Mouse (Mus musculus): ENCODE data around the gene Acin1.
A peak's percentile ranks its signal among the peaks of the same experiment; 100 is the strongest.

The Acin1 gene

DNA sequence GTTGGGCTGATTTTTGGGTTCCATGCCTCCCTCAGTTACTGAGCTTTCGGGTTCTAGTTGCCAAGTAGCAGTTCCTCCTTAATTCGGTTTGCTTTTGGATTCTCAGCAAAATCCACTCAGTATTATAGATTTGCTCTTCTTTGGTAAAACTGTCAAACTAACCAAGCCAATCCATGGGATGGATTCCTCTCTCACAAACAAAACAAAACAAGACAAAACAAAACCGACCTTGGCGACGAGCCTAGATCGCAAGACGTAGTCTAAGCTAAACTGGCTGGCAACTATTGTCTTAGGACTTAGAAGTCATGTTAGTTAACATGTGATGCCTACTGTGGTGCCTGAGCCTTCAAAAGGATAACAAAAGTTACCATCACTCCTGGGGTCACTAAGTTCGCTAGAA is 83.0 kb downstream of the Acin1 start:
- no peak for DNase-seq

DNA sequence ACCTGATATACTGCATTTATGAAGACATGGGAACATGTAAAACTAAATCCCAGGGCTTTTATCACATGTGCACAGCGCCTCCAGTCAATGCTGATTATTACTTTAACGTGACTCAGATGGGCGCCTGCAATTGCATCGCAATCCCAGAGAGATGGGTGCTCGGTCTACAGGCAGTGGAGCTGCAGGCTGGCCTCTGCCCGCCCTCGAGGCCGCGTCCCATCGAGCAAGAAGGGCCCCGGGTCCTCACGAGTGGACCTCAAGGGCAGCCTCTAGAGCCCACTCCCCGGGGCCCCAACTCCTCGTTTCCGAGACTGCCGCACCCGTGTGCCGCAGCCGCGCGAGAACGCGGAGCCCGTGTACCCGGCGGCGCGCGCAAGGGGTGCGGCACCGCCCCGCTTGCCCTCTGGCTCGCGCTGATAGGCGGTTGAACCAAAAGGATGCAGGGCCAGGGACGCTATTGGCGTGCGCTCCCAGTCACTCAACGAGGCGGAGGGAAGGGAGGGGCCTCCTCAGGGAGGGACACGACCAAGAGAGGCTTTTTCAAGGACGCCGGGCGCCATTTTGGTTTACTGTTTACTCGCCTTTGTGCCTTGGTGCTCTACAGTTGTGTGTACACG is 83.6 kb downstream of the Acin1 start:
- peak; percentile 97 for DNase-seq

DNA sequence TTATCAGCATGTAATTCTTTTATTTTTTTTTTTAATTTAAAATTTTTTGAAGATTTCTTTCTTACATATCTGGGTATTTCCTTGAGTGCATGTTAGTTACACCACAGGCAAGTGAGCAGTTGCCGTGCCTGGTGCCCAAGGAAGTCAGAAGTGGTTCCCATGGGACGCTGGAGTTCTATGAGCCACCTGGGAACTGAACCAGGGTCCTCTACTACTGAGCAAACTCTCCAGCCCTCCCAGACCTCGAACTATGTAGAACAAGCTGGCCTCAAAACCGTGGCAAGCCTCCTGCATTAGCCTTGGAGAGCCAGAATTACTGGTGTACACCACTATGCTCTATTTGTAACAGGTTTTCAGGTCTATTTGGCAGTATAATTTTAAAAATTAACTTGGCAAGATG is 84.1 kb downstream of the Acin1 start:
- DNase-seq = no peak

DNA sequence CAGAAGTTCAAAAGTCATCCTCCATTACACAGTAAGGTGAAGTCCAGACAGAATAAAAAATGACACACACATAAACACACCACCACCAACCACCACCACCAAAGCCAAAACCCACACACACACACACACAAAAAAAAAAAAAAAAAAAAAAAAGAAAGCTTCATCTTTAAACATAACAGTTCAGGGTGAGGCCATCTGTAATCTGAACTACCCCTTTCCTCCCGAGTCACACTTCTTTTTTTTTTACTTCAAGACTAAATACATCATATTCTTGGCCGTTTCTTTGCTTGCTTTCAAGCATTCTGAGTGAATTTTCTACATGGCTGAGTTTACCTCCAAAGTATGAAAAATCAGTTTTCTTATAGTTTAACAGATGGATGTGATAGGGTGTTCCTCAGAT is 85.1 kb downstream of the Acin1 start:
- DNase-seq = no peak

DNA sequence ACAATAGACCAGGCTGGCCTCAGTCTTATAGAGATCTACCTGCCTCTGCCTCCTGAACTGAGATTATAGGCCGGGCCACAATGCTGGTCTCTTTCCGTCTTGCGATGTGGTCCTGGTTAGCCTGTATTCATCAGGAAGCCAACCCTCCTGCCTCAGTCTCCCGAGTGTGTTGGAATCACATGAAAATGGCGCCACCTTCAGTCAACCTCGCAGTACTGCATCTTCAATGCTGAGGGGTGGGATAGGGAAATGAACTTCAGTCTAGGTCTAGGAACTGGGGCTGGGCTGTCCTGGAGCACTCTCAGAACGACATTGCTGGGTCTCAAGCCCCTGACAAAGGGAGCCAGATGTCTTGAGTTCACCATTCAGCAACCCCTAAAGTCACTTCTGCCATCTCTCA is 89.6 kb downstream of the Acin1 start:
- no peak for DNase-seq

DNA sequence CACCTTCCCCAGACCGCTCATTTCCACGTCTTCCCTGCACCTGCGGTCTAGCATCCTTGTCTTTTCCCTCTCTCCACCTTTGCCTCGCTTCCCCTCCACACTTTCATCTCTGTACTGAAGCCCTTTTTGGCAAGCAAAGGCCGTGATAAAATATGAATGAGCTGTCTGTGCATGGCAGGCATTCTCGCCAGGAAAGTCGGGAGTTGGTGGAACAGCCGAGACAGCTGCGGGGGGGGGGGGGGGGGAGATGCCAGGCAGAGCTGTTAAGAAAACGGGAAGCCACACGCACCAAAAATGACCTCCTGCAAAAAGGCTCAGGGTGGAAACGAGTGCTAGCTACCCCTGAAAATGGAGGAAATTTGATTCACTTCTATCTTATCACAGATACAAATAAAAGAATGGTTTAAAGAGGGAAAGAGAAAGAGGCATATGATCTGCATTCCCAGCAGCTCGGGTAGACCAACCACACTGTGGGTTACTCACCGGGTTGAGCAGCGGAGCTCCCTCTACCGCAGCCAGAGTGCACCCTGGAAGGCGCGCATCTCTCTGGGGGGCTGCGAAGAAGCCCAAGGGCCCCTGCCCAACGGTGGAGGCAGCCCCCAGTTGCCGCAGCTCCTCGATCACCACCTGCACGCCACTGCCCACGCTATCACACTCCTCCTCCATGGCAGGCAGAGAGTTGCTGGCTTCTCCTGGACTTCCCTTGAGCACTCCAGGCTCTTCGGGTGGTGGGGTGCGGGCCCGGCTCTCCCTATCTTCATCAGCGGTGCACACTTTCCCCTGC is 91.9 kb downstream of the Acin1 start:
- DNase-seq = peak; percentile 52

DNA sequence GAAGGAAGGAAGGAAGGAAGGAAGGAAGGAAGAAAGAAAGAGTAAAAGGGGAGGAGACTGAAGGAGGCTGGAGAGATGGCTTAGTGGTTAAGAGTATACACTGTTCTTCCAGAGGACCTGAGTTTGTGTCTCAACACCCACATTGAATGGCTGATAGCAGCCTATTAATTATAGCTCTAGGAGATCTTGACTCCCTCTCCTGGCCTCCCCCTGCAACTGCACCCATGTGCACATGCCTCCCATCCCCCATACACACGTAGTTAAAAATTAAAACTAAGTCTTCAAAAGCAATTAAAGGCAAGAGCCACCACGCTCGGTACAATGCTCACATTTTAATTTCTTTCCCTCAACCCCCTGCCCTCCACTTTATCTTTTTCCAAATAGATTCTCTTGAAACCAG is 92.7 kb downstream of the Acin1 start:
- no peak for DNase-seq

DNA sequence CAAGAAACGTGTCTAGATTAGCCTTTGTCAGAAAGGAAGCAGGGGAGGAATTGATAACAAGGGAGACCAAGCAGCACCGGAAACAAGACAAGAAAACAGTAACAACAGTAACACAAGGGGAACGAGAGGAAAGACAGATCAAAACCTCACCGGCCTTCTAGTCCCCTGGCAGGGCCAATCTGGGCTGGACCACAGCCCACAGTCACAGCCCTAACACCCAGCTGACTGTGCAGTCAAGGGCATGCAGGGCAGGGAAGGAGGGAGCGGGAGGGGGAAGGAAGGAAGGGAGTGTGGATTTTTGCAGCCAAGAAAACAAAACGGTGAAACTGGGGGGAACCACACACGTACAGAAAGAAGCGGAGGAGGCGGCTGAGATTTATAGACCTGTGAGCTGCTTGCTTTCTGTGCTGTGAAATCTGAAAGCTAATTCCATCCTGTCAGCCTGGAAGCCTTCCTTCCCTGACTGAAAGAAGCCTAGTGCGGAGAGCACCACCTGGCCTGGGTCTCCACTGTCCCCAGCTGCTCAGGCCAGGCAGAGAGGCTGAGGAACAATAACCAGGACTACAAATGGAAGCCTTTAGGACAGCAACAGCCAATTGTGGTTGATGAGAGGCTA is 94.3 kb downstream of the Acin1 start:
- DNase-seq = no peak
